Mouse (Mus musculus) C2C12 (cell line): Measurements from ENCODE around the gene Pcnt. TPM values are rescaled to one million over a fixed set of nuclear protein-coding genes. Genes with fewer than 3 reads are reported as not detected.

Experiments
- H3K27me3 ChIP-seq: one replicate; pipeline ENCODE4 v1.6.1; 2011; ENCODE audit not compliant: control insufficient read depth, insufficient read depth, insufficient read length
- H3K36me3 ChIP-seq: one replicate; pipeline ENCODE4 v1.6.1; 2011; ENCODE audit not compliant: control insufficient read depth, insufficient read depth
- H3K4me3 ChIP-seq: one replicate; pipeline ENCODE4 v1.5.1; 2011; ENCODE audit warnings: mild to moderate bottlenecking, control low read depth; ENCODE audit not compliant: poor library complexity, insufficient read depth, severe bottlenecking
- H3K79me2 ChIP-seq: one replicate; pipeline ENCODE4 v1.6.1; 2011; ENCODE audit not compliant: control insufficient read depth, insufficient read depth
- H3K79me3 ChIP-seq: one replicate; pipeline ENCODE4 v1.6.1; 2011; ENCODE audit warnings: low read depth, control low read depth
- H3ac ChIP-seq: one replicate; pipeline ENCODE3; 2011; ENCODE audit warnings: low read depth; ENCODE audit not compliant: control insufficient read depth, insufficient read length
- CEBPB ChIP-seq: IDR thresholded peaks from one replicate; pipeline ENCODE4 v1.6.1; 2011; ENCODE audit warnings: low read depth, mild to moderate bottlenecking, control low read depth, moderate library complexity
- CTCF ChIP-seq: IDR thresholded peaks from one replicate; pipeline ENCODE4 v1.5.1; 2011; ENCODE audit not compliant: control insufficient read depth, insufficient read depth, insufficient read length
- FOSL1 ChIP-seq: IDR thresholded peaks from one replicate; pipeline ENCODE4 v1.8.0; 2011; ENCODE audit warnings: mild to moderate bottlenecking, low read length; ENCODE audit not compliant: poor library complexity, insufficient read depth, severe bottlenecking
- MAX ChIP-seq: IDR thresholded peaks from one replicate; pipeline ENCODE4 v1.6.1; 2011; ENCODE audit warnings: mild to moderate bottlenecking, control low read depth
- MYOD1 ChIP-seq: IDR thresholded peaks from one replicate; pipeline ENCODE4 v1.6.1; 2011; ENCODE audit warnings: low read depth; ENCODE audit not compliant: control insufficient read depth, insufficient read length
- MYOG ChIP-seq: IDR thresholded peaks from one replicate; pipeline ENCODE4 v1.6.1; 2011; ENCODE audit not compliant: control insufficient read depth, insufficient read length; ENCODE audit errors: extremely low read depth
- USF1 ChIP-seq: IDR thresholded peaks from one replicate; pipeline ENCODE4 v1.6.1; 2011; ENCODE audit warnings: low read depth, mild to moderate bottlenecking, control low read depth, moderate library complexity
- polyA plus RNA-seq: library from polyadenylated mRNA; unstranded; fragments of >200 nt; fragmentation: generic; extraction: Trizol; gene quantifications from one replicate; pipeline ENCODE4 v1.2.1, GENCODE M21; 2012; ENCODE audit warnings: missing spikeins

Pcnt gene
- polyA plus RNA-seq, 1 experiment = 15.5 TPM

- H3K36me3 ChIP-seq = peaks cover 63% of the 10 kb centered on the region
Observed at GRCm38 (mm10) chr10:76473759-76474158, 31.2 kb upstream of the Pcnt start.

GRCm38 (mm10) chr10:76468203-76469162, 25.9 kb upstream of the Pcnt start, which contains the start of the genes Mcm3ap and Ybey:
TSS of gene Mcm3ap (plus strand) at chr10:76468927.
TSS of gene Ybey (minus strand) at chr10:76469114.
- Histone ChIP-seq H3K79me2 (peaks cover 47% of the 10 kb centered on the region), H3K36me3 (peaks cover 28% of the 10 kb centered on the region), H3K79me3 (peaks cover 14% of the 10 kb centered on the region), H3K27me3 (no peaks in the 10 kb centered on the region), H3ac (peak within 1 kb of the TSS; percentile 100), H3K4me3 (peak within 1 kb of the TSS; percentile 86)
- TF ChIP-seq MYOD1 (no peak), CTCF (no peak), MAX (peak; percentile 67), MYOG (no peak)

More at GRCm38 (mm10) chr10:76473759-76474158, 31.2 kb upstream of the Pcnt start:
- Histone ChIP-seq H3K79me2 (peaks cover 62% of the 10 kb centered on the region), H3ac (no peak overlapping the region), H3K4me3 (no peak overlapping the region), H3K27me3 (no peaks in the 10 kb centered on the region), H3K79me3 (peaks cover 18% of the 10 kb centered on the region)
- TF ChIP-seq MYOG (no peak), FOSL1 (no peak), MAX (no peak), USF1 (no peak), MYOD1 (no peak), CEBPB (no peak), CTCF (no peak)

DNA sequence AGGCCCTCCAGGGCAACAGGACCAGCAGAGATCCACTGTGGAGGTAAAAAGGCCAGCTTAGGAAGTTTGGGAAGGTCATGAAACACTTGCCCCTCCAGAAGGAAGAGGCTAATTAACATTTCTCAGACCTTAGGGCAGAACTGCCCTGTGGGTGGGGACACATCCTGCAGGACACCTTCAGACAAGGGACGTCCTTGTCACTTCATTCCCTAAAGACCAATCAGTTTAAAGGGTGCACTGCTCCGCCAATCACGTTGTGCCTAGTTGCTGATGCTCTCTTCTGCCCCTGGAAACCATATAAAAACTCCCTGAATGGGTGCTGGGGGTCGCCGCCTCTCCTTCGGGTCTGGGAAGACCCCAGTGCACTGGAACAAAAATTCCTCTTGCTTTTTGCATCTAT, 20.1 kb upstream of the Pcnt start:
- TF ChIP-seq MYOG = no peak
- TF ChIP-seq CTCF = no peak
- Histone ChIP-seq H3K4me3 (no peak overlapping the region), H3K79me3 (no peaks in the 10 kb centered on the region), H3K36me3 (no peaks in the 10 kb centered on the region), H3ac (no peak overlapping the region), H3K27me3 (no peaks in the 10 kb centered on the region), H3K79me2 (no peaks in the 10 kb centered on the region)

GRCm38 (mm10) chr10:76462312-76462711, 19.7 kb upstream of the Pcnt start:
- Histone ChIP-seq H3K4me3 (no peak overlapping the region), H3K79me3 (no peaks in the 10 kb centered on the region), H3K79me2 (no peaks in the 10 kb centered on the region), H3K27me3 (no peaks in the 10 kb centered on the region), H3K36me3 (no peaks in the 10 kb centered on the region), H3ac (no peak overlapping the region)
- no peak for TF ChIP-seq CTCF
- no peak for TF ChIP-seq MYOG
- no peak for TF ChIP-seq CEBPB
- TF ChIP-seq USF1 = no peak
- no peak for TF ChIP-seq MYOD1
- TF ChIP-seq MAX = no peak
- TF ChIP-seq FOSL1 = no peak

- Histone ChIP-seq H3ac (no peak overlapping the region), H3K36me3 (no peaks in the 10 kb centered on the region), H3K79me2 (no peaks in the 10 kb centered on the region), H3K79me3 (no peaks in the 10 kb centered on the region), H3K27me3 (no peaks in the 10 kb centered on the region), H3K4me3 (no peak overlapping the region)
- TF ChIP-seq MAX = no peak
- TF ChIP-seq CEBPB = no peak
- peak; percentile 4 for TF ChIP-seq CTCF
- TF ChIP-seq FOSL1 = no peak
- TF ChIP-seq MYOG = no peak
- TF ChIP-seq MYOD1 = peak; percentile 27
- TF ChIP-seq USF1 = no peak
Observed at GRCm38 (mm10) chr10:76461255-76461654, 18.7 kb upstream of the Pcnt start.

DNA sequence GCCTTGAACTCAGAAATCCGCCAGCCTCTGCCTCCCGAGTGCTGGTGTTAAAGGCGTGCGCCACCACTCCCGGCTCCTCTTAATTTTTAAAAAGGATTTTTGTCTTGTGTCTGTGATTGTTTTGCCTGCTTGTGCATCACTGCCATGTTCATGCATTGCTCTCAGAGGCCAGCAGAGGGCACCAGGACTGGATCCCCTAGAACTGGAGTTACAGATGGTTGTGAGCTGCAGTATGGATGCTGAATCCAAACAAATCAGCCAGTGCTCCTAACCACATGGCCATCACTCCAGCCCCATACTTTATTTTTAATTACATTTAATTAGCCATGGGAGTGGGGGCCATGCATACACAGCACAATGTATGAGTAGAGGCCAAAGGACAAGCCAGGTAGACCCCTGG, 12.7 kb upstream of the Pcnt start:
- no peak for TF ChIP-seq USF1
- TF ChIP-seq CEBPB = no peak
- TF ChIP-seq MAX = no peak
- TF ChIP-seq MYOG = no peak
- TF ChIP-seq MYOD1 = no peak
- peak; percentile 41 for TF ChIP-seq CTCF
- TF ChIP-seq FOSL1 = no peak

More for the DNA sequence above, 12.7 kb upstream of the Pcnt start:
- Histone ChIP-seq H3K4me3 (no peak overlapping the region), H3K79me2 (no peaks in the 10 kb centered on the region), H3K27me3 (peaks cover 4% of the 10 kb centered on the region), H3K36me3 (no peaks in the 10 kb centered on the region), H3ac (no peak overlapping the region), H3K79me3 (no peaks in the 10 kb centered on the region)
